Mouse (Mus musculus): ENCODE data around the gene Eif2b1.
"Not testable (repeated sequence)": the region's sequence is repeated elsewhere in the genome, so short reads cannot be mapped to it uniquely, and the experiment has no call there.

Gene Eif2b1

GRCm38 (mm10) chr5:124550737-124551136 lies 28.2 kb downstream of the Eif2b1 start:
- DNase-seq (ENCODE audit: low read depth): not testable (repeated sequence)

- DNase-seq (ENCODE audit: low read depth): no peak
Observed at GRCm38 (mm10) chr5:124541602-124541973, 37.3 kb downstream of the Eif2b1 start.

GRCm38 (mm10) chr5:124540905-124541601 lies 37.9 kb downstream of the Eif2b1 start:
- peak; percentile 83 for DNase-seq (ENCODE audit: low read depth)

- DNase-seq (ENCODE audit: low read depth): peak; percentile 98
Observed at GRCm38 (mm10) chr5:124540383-124540786, 38.5 kb downstream of the Eif2b1 start, which contains the start of gene Tmed2. TSS of gene Tmed2 (plus strand) at chr5:124540695.

- DNase-seq (ENCODE audit: low read depth): peak; percentile 24
Observed at GRCm38 (mm10) chr5:124539905-124540304, 39.0 kb downstream of the Eif2b1 start.

- peak; percentile 92 for DNase-seq (ENCODE audit: low read depth)
Observed at GRCm38 (mm10) chr5:124538813-124539792, 39.8 kb downstream of the Eif2b1 start.

- no peak for DNase-seq (ENCODE audit: low read depth)
Observed at GRCm38 (mm10) chr5:124536776-124537175, 42.2 kb downstream of the Eif2b1 start.

- DNase-seq (ENCODE audit: low read depth): no peak
Observed at GRCm38 (mm10) chr5:124535016-124535415, 43.9 kb downstream of the Eif2b1 start.

- no peak for DNase-seq (ENCODE audit: low read depth)
Observed at GRCm38 (mm10) chr5:124532451-124532850, 46.5 kb downstream of the Eif2b1 start.

- DNase-seq (ENCODE audit: low read depth): no peak
Observed at GRCm38 (mm10) chr5:124531583-124531930, 47.4 kb downstream of the Eif2b1 start.

GRCm38 (mm10) chr5:124530655-124531582 lies 48.0 kb downstream of the Eif2b1 start, which contains the start of gene Rilpl1:
TSS of gene Rilpl1 (minus strand) at chr5:124531391.
- DNase-seq (ENCODE audit: low read depth): peak; percentile 41

GRCm38 (mm10) chr5:124529697-124530096 lies 49.2 kb downstream of the Eif2b1 start:
- peak; percentile 49 for DNase-seq (ENCODE audit: low read depth)

GRCm38 (mm10) chr5:124529191-124529651 lies 49.7 kb downstream of the Eif2b1 start:
- no peak for DNase-seq (ENCODE audit: low read depth)

GRCm38 (mm10) chr5:124528791-124529190 lies 50.1 kb downstream of the Eif2b1 start:
- no peak for DNase-seq (ENCODE audit: low read depth)

GRCm38 (mm10) chr5:124528351-124528750 lies 50.6 kb downstream of the Eif2b1 start:
- DNase-seq (ENCODE audit: low read depth): no peak

GRCm38 (mm10) chr5:124524943-124525342 lies 54.0 kb downstream of the Eif2b1 start:
- peak; percentile 78 for DNase-seq (ENCODE audit: low read depth)

- DNase-seq (ENCODE audit: low read depth): peak; percentile 55
Observed at GRCm38 (mm10) chr5:124523032-124523431, 55.9 kb downstream of the Eif2b1 start.

GRCm38 (mm10) chr5:124521588-124521987 lies 57.3 kb downstream of the Eif2b1 start:
- DNase-seq (ENCODE audit: low read depth): no peak

Measured in 416B (cell line).